Mouse (Mus musculus): ENCODE measurements at regions not wholly inside any gene's neighbourhood (a gene's known extent, or its start where the extent isn't known, plus 50 kb on each side); places are given as distances from the start of the nearest gene placed in this dataset.

DNA sequence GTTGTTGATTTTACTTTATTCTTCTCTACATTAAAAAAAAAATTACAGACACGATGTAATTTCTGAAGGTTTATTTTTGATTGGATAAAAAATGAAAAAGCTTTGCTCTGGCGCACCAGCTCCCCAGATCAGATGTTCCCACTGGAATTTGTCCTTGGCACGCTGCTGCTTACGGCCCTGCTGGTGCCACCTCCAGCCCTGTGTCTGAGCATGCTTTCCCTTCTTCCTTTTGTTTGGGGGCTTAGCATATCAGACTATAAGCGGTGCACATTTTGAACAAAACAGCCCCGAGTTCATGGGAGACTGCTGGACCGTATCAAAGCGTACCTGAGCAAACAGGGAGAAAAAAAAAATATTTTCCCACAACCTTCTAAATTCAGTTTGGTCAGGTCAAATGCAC lies 291.2 kb downstream of the Lrig3 start:
- TF ChIP-seq CTCF (IDR thresholded peaks at IDR 0.05 in 2 of 3, conservative IDR thresholded peaks at IDR 0.05 in 1 of 3; ENCODE audit: control insufficient read depth in 1 of 3, insufficient read depth in 1 of 3, low read depth in 2 of 3, low read length in 3 of 3, poor library complexity in 1 of 3, severe bottlenecking in 1 of 3) = no peak
- TF ChIP-seq ETS1 (IDR thresholded peaks at IDR 0.05; ENCODE audit: low read depth, low read length) = no peak
- no peak for TF ChIP-seq ZNF384 (IDR thresholded peaks at IDR 0.05; ENCODE audit: low read depth, low read length)
- no peak for TF ChIP-seq MAX (IDR thresholded peaks at IDR 0.05; ENCODE audit: low read length)
- no peak for TF ChIP-seq HCFC1 (IDR thresholded peaks at IDR 0.05; ENCODE audit: low read depth, low read length)
- no peak for TF ChIP-seq POLR2A (IDR thresholded peaks at IDR 0.05; ENCODE audit: control insufficient read depth in 1 of 2, insufficient read depth in 1 of 2, low read depth in 1 of 2, low read length in 2 of 2, poor library complexity in 1 of 2)
- TF ChIP-seq E2F4 (IDR thresholded peaks at IDR 0.05; ENCODE audit: borderline replicate concordance, low read depth, low read length) = no peak
- no peak for TF ChIP-seq RCOR1 (IDR thresholded peaks at IDR 0.05; ENCODE audit: low read depth, low read length)
- no peak for TF ChIP-seq GATA1 (IDR thresholded peaks at IDR 0.05; ENCODE audit: low read depth, low read length)
- TF ChIP-seq ZKSCAN1 (IDR thresholded peaks at IDR 0.05; ENCODE audit: low read depth, low read length) = no peak
- no peak for TF ChIP-seq JUND (IDR thresholded peaks at IDR 0.05; ENCODE audit: low read depth, low read length)

Measured in MEL (cell line).